25 mouse cellular contexts compared by ENCODE assay signal in the genomic region with DNA sequence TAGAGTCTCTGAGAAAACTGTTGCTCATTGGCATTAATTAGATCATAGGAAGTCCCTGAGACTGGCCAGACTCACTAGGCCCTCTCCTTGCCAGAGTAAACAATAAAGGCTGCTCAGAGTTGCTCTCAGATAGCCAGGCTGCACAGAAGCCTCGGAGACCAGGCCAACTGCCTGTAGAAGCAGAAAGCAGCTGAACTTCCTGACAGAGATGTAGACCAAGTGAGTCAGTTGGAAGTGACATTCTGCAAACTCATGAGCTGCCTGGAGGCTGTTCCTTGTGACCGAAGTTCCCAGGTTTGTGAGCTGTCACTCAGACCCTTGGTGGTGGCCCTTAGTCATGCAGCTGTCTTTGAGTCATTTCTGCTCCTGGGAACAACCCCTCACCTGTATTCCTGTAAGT. TPM values are rescaled to one million over a fixed set of nuclear protein-coding genes. Genes with fewer than 3 reads are reported as not detected.
DNase-seq lines count a peak whose midpoint lies in the region; ATAC-seq and TF ChIP-seq lines count a peak whose summit lies in the region.
"Had no signal": no experiment of that assay in that cellular context is flagged by ENCODE, and none has a peak within 500 bp of the region (broad histone marks: within the 10 kb centered on the region; RNA-seq: fewer than 3 reads in every experiment).

No protein-coding gene starts in this region.

- H3K36me3 ChIP-seq in heart, postnatal 0 days (replicated peaks; ENCODE audit: control insufficient read depth, insufficient read depth, low read length): no peaks in the 10 kb centered on the region
- H3K36me3 ChIP-seq in limb, embryonic 10.5 days: no peaks in the 10 kb centered on the region
- H3K36me3 ChIP-seq: embryonic facial prominence, embryonic 12.5 days; heart, embryonic 12.5 days; hindbrain, embryonic 12.5 days had no signal

- no peak overlapping the region for H3K4me2 ChIP-seq in heart, postnatal 0 days (ENCODE audit: low read depth, low read length)
- H3K4me2 ChIP-seq: embryonic facial prominence, embryonic 12.5 days; forebrain, embryonic 13.5 days; heart, embryonic 12.5 days; hindbrain, embryonic 12.5 days had no signal

- TF ChIP-seq CTCF in heart, postnatal 0 days (IDR thresholded peaks at IDR 0.05; ENCODE audit: low read depth): no peak

- H3K9ac ChIP-seq in heart, postnatal 0 days (replicated peaks; ENCODE audit: low read depth, low read length): no peak overlapping the region
- H3K9ac ChIP-seq: embryonic facial prominence, embryonic 12.5 days; forebrain, embryonic 13.5 days; forebrain, postnatal 0 days; heart, embryonic 12.5 days; hindbrain, embryonic 12.5 days had no signal

- H3K4me1 ChIP-seq in heart, postnatal 0 days (ENCODE audit: control insufficient read depth, insufficient read depth): no peaks in the 10 kb centered on the region
- no peaks in the 10 kb centered on the region for H3K4me1 ChIP-seq in limb, embryonic 10.5 days
- H3K4me1 ChIP-seq: embryonic facial prominence, embryonic 12.5 days; forebrain, embryonic 13.5 days; heart, embryonic 12.5 days; hindbrain, embryonic 12.5 days had no signal

- no peak for ATAC-seq in heart, postnatal 0 days (ENCODE audit: insufficient read depth, low read depth)
- ATAC-seq: CD4-positive, CD25-positive, alpha-beta regulatory T cell, adult 4 months; forebrain, embryonic 13.5 days; forebrain, postnatal 0 days; hindbrain, embryonic 16.5 days; inflammation-experienced regulatory T-cells, adult 6 months; intestine, postnatal 0 days had no signal

- H3K27ac ChIP-seq in heart, postnatal 0 days (ENCODE audit: low read depth): no peak overlapping the region
- H3K27ac ChIP-seq in limb, embryonic 10.5 days: no peak overlapping the region
- H3K27ac ChIP-seq: embryonic facial prominence, embryonic 12.5 days; forebrain, embryonic 13.5 days; gastrocnemius, adult 2 months; hindbrain, embryonic 12.5 days had no signal

- peak; percentile 37 for DNase-seq in adrenal gland, adult 2 months
- no peak for DNase-seq in adrenal gland, adult 8-10 months
- DNase-seq in heart, postnatal 0 days (ENCODE audit: low spot score): peak; percentile 7
- DNase-seq in heart, adult 8-10 months (ENCODE audit: low spot score): no peak
- peak; percentile 67 for DNase-seq in 416B (ENCODE audit: low read depth)
- peak; percentile 47 for DNase-seq in fibroblast of lung, adult 2 months (ENCODE audit: low read depth)
- no peak for DNase-seq in frontal cortex, postnatal 36 days (ENCODE audit: low spot score in 2 of 2)
- no peak for DNase-seq in limb, embryonic 10.5 days (ENCODE audit: low spot score)
- DNase-seq: adrenal gland, postnatal 36 days; cerebellum, adult 2 months; cerebellum, postnatal 10 days; embryo, embryonic 11 days; forebrain, postnatal 0 days; gastrocnemius, adult 2 months; gastrocnemius, postnatal 36 days; kidney, adult 8-10 months had no signal

- no peaks in the 10 kb centered on the region for H3K27me3 ChIP-seq in heart, postnatal 0 days (ENCODE audit: control insufficient read depth, insufficient read depth, low read length)
- peaks cover 50% of the 10 kb centered on the region; the same call in 1 of the 2 replicates for H3K27me3 ChIP-seq in limb, embryonic 10.5 days (ENCODE audit: low read depth, poor library complexity, severe bottlenecking)
- H3K27me3 ChIP-seq: embryonic facial prominence, embryonic 12.5 days; forebrain, embryonic 13.5 days; hindbrain, embryonic 12.5 days had no signal

- TF ChIP-seq EP300 in heart, postnatal 0 days (IDR thresholded peaks at IDR 0.05; ENCODE audit: low read depth): no peak

- H3K9me3 ChIP-seq in heart, postnatal 0 days (replicated peaks; ENCODE audit: control insufficient read depth, low read length): no peaks in the 10 kb centered on the region
- H3K9me3 ChIP-seq in limb, embryonic 10.5 days (replicated peaks): no peaks in the 10 kb centered on the region
- H3K9me3 ChIP-seq: embryonic facial prominence, embryonic 12.5 days; forebrain, embryonic 13.5 days; G1E; heart, embryonic 12.5 days; hindbrain, embryonic 12.5 days had no signal

- 48% methylated on average over 2 of the region's 2 CpGs for WGBS in heart, postnatal 0 days
- 75% methylated on average over 2 of the region's 2 CpGs for WGBS in limb, embryonic 10.5 days

- no peak overlapping the region for H3K4me3 ChIP-seq in heart, postnatal 0 days (ENCODE audit: low read depth, low read length)
- H3K4me3 ChIP-seq in limb, embryonic 10.5 days: no peak overlapping the region
- H3K4me3 ChIP-seq: embryonic facial prominence, embryonic 12.5 days; forebrain, embryonic 13.5 days; gastrocnemius, adult 2 months; heart, embryonic 12.5 days; hindbrain, embryonic 12.5 days had no signal

RNA-seq across cellular contexts. Expression of a gene that starts 6.6 kb away (rescaled TPM):
- 10 to 100 TPM; 42.3 to 45.0 TPM for total RNA-seq in adrenal gland, adult 2 months (2021)
- 6.7 and 10.2 TPM in 2 replicates for polyA plus RNA-seq in adrenal gland, adult 2 months (2012; rRNA removed)
- total RNA-seq in adrenal gland, adult 8-10 months (2022): 10 to 100 TPM; 46.7 to 65.8 (median 54.7) TPM
- total RNA-seq in heart, postnatal 0 days (2014; rRNA removed; ENCODE audit: low replicate concordance): 14.4 and 15.2 TPM in 2 replicates
- polyA plus RNA-seq in heart, postnatal 0 days (2015; fragmentation: Nextera tagmentation; extraction: Ambion mirVana): 39.5 and 43.4 TPM in 2 replicates
- 10 to 100 TPM; 36.5 to 41.1 (median 39.1) TPM for total RNA-seq in heart, adult 8-10 months (2022)
- polyA plus RNA-seq in limb, embryonic 10.5 days (2016; fragmentation: Nextera tagmentation; extraction: Ambion mirVana): 76.4 and 80.7 TPM in 2 replicates

Comparison
In these comparisons a context has a peak if more than half of its experiments do, and no peak if none do; other contexts are left out.
1. DNase-seq: peak in adrenal gland, adult 2 months (single experiment), heart, postnatal 0 days (single experiment), 416B (single experiment) and fibroblast of lung, adult 2 months (single experiment); none in adrenal gland, adult 8-10 months (single experiment), heart, adult 8-10 months (single experiment), frontal cortex, postnatal 36 days (0 of 2) and limb, embryonic 10.5 days (single experiment).